Mouse (Mus musculus) neutrophil, adult 5-6 weeks (primary cell): ENCODE data around the gene Plekhm2. TPM values are rescaled to one million over a fixed set of nuclear protein-coding genes. Genes with fewer than 3 reads are reported as not detected.

Source experiments
- ATAC-seq: fragments of 151-379, 151-347 bp; 2 replicates; pipeline ENCODE4 v1.8.0; 2017; ENCODE audit warnings: mild to moderate bottlenecking, moderate TSS enrichment; ENCODE audit not compliant: insufficient number of reproducible peaks, poor library complexity, low FRiP score, severe bottlenecking; ENCODE audit errors: extremely low read depth
- total RNA-seq: library from RNA; stranded (forward); fragments of 200-1000 nt; gene quantifications from 2 replicates; pipeline ENCODE4 v1.2.3, GENCODE M21; 2017

Gene Plekhm2
- total RNA-seq, 1 experiment from 2014 or later = 15.6 TPM

DNA sequence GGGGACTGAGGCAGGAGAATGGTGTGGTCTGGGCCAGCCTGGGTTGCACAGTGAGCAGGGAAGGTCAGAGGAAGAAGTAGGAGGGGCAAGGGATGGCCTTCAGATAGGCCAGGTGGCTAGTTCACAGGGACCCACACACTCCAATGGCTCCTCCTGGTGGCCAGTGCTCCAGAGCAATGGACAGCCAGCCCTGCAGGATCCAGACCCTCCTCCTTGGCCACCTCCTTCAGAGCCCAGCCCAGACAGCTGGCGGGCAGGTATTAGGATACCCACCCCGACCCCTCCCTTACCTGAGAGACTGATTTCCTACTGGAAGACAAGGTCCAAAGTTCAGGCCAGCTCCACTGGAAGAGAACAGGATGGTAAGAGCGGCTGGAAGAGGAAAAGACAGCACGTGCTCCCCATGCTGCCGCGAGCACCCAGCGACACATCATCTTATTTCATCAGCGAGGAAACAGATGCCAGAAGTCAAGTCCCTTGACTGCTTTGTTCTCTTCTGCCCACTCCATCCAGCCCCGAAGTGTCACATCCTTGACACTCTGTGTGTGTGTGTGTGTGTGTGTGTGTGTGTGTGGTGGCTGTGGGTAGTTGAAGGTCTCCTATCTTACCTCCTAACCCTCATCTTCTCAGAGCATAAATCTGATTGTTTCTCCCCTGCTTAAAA lies 69.0 kb downstream of the Plekhm2 start:
- no peak for ATAC-seq

DNA sequence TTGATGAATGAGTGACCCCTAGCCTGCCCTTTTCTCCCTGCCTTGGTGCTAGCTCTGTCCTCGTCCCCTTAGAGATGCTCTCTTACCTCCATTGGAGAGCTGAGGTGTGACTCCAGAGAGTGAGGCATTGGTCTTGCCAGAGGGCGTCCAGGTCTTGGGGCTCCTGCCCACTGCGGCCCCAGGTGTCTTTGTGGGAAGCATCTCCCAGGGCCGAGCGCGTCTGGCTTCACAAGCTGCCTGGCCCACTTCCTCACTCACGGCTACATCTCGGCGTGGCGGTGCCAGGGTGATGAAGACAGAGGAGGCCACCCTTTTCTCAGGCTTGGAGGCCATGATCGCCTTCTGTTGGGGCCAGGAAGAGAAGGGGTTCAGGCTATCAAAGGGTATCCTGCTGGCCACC lies 69.6 kb downstream of the Plekhm2 start:
- ATAC-seq = no peak

DNA sequence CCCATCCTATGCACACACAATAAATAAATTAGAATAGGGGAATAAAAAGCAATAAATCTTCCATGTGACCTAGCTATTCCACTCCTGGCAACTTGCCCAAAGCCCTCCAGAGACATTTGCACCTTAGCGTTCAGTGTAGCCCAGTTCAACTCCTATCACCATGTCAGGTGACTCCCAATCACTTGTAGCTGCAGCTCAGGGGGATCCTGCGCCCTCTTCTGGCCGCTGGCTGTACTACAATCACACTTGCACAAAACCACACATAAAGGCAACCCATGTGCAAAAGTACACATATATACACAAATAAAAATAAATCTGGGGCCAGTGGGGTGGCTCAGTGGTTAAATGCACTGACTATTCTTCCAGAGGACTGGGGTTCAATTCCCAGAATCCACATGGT lies 73.2 kb downstream of the Plekhm2 start:
- no peak for ATAC-seq

DNA sequence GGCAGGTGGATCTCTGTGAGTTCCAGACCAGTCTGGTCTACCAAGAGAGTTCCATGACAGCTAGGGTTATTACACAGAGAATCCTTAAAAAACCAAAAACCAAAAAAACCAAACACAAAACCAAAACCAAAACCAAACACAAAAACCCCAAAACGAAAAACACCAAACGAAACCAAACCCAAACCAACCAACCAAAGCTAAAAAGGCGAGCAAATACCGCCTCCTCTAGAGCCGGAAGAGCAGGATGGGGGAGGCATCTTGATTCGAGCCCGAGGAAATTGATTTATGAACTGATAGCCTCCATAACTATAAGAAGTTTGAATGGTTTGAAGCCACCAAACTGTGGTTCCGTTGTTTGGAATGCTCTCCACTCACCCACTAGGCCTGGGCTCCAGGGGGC lies 80.8 kb downstream of the Plekhm2 start:
- no peak for ATAC-seq

DNA sequence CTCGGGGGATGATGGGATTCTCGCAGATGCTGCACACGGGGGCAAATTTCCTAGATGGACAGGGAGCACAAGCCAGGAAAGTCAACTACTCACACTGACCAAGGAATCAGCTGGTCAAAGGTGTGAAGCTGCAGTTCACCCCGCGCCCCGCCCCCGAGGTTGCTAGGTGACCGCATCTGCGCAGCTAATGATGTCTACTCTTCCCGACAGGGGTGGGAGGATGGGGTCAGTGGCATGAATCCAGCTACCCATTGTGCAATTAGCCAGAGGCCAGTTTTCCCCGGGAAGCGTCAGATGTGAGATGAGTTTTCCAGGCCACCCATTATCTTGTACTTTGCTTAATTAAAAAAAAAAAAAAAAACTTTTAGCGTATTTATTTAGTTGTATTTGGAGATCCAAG lies 83.6 kb downstream of the Plekhm2 start:
- ATAC-seq = no peak

DNA sequence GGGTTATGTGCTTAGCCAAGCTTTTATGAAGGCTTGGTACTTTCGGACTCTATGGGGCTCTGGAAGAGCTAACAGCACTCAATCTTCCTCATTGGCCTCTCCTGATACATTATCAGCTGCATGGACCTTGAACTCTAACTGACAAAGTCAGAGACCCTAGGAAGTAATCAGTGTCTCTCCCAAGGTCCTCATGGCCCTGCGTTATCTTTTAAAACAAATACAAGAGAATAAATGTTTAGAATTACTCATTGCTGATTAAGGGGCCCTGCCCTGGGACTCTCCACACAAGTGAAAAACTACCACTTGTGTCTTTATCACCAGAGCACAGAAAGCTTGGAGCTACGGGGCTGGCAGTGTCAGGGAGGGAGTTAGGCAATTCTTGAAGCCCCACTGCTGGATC lies 85.9 kb downstream of the Plekhm2 start:
- no peak for ATAC-seq

DNA sequence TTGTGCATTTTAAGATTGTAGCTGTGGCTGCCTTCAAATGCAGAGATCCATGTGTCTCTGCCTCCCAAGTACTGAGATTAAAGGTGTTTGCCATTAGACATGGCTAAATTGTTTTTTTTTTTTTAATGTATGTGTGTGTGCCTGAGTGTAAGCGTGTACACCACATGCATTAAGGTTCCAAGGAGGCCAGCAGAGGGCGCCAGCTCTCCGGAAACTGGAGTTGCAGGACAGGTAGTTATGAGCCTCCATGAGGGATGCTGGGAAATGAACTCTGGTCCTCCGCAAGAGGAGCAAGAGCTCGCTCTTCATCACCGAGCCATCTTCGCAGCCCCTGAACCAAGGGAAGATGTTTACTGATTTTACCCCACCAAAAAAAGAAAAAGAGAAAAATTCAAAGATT lies 87.8 kb downstream of the Plekhm2 start:
- ATAC-seq = no peak

DNA sequence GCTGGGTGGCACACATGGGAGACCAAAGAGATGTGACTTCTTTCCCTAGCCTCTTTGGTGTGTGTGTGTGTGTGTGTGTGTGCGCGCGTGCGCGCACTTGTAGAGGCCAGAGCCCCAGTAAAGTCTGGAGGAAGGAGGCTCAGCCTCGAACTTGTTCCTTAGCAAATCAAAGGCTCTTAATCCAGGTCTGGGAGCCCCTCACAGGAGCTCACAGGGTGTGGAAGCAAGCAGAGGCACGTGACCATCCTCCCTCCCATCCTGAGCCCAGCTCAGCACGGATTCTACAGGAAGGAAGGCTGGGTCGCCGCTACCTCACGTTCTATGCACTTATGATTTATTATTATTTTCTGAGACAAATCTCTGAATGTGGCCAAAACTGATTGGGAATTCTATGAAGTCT lies 88.3 kb downstream of the Plekhm2 start:
- ATAC-seq = no peak

Other genes starting within 250 kb of the Plekhm2 start
- gene Clcnkb, start 248.9 kb downstream of the Plekhm2 start, total RNA-seq = not detected in 2 replicates
- not detected in 2 replicates for gene Hspb7, start 244.1 kb downstream of the Plekhm2 start, total RNA-seq
- gene Srarp, start 228.8 kb downstream of the Plekhm2 start, total RNA-seq = not detected in 2 replicates
- 25.3 and 32.0 TPM in 2 replicates for gene Zbtb17, start 220.2 kb downstream of the Plekhm2 start, total RNA-seq
- gene Spen, start 126.3 kb downstream of the Plekhm2 start, total RNA-seq = 40.5 and 54.9 TPM in 2 replicates
- gene Fblim1, start 58.8 kb downstream of the Plekhm2 start, total RNA-seq = 0.12 TPM in 1 of 2 replicates, not detected in the other
- not detected in 2 replicates for gene Tmem82, start 46.3 kb downstream of the Plekhm2 start, total RNA-seq
- 0.23 and 0.25 TPM in 2 replicates for gene Slc25a34, start 41.1 kb downstream of the Plekhm2 start, total RNA-seq
- gene Rsc1a1, start 20.7 kb upstream of the Plekhm2 start, total RNA-seq = 6.5 TPM in 1 of 2 replicates, not detected in the other
- 29.2 and 31.1 TPM in 2 replicates for gene Ddi2, start 58.5 kb upstream of the Plekhm2 start, total RNA-seq
- not detected in 2 replicates for gene Agmat, start 81.8 kb upstream of the Plekhm2 start, total RNA-seq
- gene Dnajc16, start 126.0 kb upstream of the Plekhm2 start, total RNA-seq = 7.0 and 9.8 TPM in 2 replicates
- 31.2 and 34.0 TPM in 2 replicates for gene Casp9, start 128.7 kb upstream of the Plekhm2 start, total RNA-seq
- not detected in 2 replicates for gene Cela2a, start 161.3 kb upstream of the Plekhm2 start, total RNA-seq
- not detected in 2 replicates for gene Ctrc, start 181.5 kb upstream of the Plekhm2 start, total RNA-seq
- gene Efhd2, start 210.0 kb upstream of the Plekhm2 start, total RNA-seq = 84.2 and 88.8 TPM in 2 replicates